Mouse (Mus musculus) T-helper 1 cell (primary cell): ENCODE measurements around the gene Scrn3.

Experiments
- in situ Hi-C: fragments of 300-600 bp; cut with MboI, MseI; formaldehyde crosslinking; loops from one replicate; pipeline ENCODE4 v1.15.1; 2025; ENCODE audit warnings: high pct_unique_total_duplicates

The Scrn3 gene

GRCm38 (mm10) chr2:73306006-73306405 lies 6.4 kb upstream of the Scrn3 start:
- in situ Hi-C loops, result no loop called here

DNA sequence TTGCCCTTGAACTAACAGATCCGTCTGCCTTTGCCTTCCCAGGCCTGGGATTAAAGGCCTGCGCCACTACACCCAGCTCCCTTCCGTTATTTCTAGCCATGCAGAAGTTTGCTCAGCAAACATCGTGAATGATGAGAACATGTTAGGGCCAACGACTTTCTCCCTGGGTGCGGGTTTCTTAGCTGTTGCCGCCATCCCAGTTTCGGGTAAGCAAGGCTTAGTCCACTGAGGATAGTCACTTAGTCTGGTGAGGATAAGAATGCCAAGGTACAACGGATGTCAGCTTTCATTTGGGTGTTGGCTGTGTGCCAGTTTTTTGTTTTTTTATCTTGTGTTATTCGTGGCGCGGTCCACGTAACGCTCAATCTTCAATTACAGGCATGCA lies 708 bp downstream of the Scrn3 start:
- in situ Hi-C loops, result loop anchor here (5.0 kb wide), 1 partner anchor 114 kb away; no protein-coding TSS in a partner anchor

GRCm38 (mm10) chr2:73314311-73314710 lies 1.9 kb downstream of the Scrn3 start:
- in situ Hi-C loops, result loop anchor here (5.0 kb wide), 1 partner anchor 113 kb away; no protein-coding TSS in a partner anchor

- in situ Hi-C loops, result no loop called here
Measured at GRCm38 (mm10) chr2:73317426-73317825, 5.0 kb downstream of the Scrn3 start.

DNA sequence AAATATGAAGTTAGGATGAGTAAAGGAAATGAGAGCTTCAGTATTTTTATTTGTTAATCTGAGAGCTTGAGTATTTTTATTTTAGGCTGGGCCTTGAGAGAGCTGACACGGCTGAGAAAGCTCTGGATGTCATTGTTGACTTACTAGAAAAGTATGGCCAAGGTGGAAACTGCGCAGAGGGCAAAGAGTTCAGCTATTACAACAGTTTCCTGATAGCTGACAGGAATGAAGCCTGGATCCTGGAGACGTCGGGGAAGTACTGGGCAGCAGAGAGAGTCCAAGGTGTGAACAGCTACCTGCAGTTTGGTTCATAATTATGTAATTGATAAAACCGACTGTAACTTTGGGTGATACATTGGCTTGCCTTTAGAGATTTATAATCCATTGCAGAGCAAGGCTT lies 6.8 kb downstream of the Scrn3 start:
- in situ Hi-C loops, result no loop called here

DNA sequence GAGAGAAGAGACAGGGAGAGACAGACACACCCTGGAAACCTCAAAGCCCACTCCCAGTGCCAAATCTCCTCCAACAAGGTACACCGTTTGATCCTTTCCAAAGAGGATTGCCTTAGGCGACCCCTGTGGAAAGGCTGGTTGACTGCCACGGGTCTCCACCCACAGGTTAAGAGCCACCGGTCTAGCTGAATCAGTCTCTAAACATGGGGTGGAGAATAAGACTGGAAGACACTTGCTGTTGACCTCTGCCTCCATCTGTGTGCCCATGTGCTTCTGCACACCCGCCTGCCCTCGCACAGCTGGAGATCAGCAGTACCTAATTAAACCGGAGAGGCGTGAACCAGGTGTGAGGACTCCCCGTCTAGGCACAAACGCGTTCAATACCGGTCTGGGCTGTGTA lies 10.6 kb downstream of the Scrn3 start:
- in situ Hi-C loops, result no loop called here

GRCm38 (mm10) chr2:73325871-73326270 lies 13.5 kb downstream of the Scrn3 start:
- in situ Hi-C loops, result no loop called here

GRCm38 (mm10) chr2:73335949-73336348 lies 23.5 kb downstream of the Scrn3 start:
- in situ Hi-C loops, result no loop called here

DNA sequence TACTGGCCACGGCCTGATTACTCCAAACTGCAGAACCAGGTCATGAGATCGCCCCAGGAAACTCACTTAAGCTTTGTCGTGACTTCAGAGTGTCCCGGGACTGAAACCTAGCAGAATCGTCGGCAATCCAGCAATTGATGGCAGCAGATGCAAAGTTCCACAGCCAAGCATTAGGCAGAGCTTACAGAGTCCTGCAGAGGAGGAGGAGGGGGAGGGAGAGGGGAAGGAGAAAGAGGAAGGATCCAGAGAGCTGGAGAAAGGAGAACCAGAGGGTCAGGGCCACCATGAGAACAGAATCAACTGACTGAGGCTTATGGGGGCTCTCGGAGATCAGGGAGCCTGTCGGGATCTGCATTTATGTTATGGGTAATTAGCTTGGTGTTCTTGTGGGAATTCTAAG lies 26.0 kb downstream of the Scrn3 start:
- in situ Hi-C loops, result no loop called here

GRCm38 (mm10) chr2:73343701-73344100 lies 31.3 kb downstream of the Scrn3 start:
- in situ Hi-C loops, result no loop called here

DNA sequence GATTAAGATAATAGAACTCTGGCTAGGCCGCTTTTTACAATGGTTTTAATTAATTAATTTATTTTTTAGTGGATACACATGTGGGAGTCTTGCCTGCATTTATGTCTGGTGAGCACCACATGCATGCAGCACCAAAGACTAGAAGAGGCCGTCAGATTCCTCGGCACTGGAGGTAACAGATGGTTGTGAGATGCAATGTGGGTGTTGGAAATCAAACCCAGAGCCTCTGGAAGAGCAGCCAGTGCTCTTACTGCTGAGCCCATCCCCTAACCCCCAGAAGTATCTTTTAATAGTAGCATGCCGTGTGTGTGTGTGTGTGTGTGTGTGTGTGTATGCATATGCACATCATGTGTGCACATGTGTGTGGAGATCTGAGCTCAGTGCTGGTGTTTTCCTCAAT lies 32.8 kb downstream of the Scrn3 start:
- in situ Hi-C loops, result no loop called here

- in situ Hi-C loops, result no loop called here
Measured at GRCm38 (mm10) chr2:73346345-73347086, 34.1 kb downstream of the Scrn3 start.

DNA sequence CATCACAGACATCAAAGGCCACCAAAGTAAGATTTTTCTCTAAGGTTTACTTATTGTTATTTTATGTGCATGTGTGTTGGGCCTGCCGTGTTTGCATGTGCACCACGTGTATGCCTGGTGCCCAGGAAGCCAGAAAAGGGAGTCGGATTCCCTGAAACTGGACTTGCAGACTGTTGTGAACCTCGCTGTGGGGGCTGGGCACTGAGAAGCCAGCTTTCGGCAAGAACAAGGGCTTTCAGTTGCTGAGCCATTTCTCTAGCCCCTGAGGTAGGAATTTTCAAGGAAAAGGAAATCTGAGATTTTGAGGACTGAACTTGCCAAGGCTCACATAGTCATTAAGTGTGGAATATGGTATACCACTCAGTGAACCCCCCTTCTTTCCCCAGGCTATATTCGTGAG lies 34.7 kb downstream of the Scrn3 start:
- in situ Hi-C loops, result no loop called here

DNA sequence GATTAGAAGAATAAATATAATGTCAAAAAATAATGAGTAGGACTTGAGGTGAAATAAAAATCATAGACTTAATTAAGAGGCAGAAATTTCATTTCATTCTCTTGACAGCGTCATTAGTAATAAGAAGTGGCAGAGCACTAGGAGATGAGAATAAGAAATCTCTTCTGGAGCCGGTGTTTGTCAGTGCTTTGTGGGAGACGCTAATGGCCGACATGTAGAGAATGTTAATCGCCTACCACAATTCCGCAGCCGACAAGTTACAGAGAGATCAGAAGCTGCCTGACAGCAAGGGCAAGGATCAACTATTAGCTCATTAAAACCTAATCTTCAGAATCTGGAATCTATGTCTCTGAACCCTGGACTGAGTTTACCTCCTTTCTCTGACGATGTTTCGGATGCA lies 35.4 kb downstream of the Scrn3 start:
- in situ Hi-C loops, result no loop called here

DNA sequence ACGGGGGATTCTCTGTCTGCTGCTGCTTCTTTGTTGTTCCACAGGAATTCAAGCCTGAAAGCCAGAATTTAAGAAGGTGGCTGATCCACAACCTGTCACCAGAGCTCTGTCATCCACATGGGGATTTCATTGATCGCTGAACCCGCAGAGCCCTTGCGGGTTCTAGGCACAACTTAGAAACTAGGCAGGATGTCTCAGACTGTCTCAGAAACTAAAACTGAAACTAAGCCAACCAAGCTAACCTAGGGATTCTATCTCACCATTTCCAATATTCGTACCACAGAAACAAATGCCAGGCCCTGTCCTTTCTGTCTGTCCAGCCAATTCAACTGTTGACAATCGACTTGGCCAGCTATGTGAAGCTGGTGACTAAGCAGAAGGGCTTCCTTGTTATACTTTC lies 35.8 kb downstream of the Scrn3 start:
- in situ Hi-C loops, result no loop called here

GRCm38 (mm10) chr2:73351496-73351895 lies 39.1 kb downstream of the Scrn3 start:
- in situ Hi-C loops, result no loop called here

DNA sequence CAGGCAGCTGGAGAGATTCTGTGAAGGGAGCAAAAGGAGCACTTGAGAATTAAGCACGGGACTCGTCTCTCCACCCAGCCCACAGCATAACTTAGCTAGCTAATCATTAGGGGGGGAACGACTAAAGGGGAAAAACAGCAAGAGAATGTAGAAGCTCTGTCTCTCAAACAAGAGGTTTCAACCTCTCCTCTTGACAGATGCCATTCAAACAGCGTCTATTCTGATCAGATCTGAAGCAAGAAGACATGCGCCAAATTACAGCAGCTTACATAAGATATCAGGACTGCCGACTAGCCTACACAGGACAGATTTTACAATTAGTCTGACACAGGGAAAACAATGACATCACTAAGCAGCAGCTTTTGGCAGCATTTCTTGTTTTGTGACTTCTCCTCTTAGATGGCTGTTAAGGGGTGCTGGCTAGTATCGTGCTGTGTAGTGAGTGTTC lies 39.5 kb downstream of the Scrn3 start:
- in situ Hi-C loops, result no loop called here

DNA sequence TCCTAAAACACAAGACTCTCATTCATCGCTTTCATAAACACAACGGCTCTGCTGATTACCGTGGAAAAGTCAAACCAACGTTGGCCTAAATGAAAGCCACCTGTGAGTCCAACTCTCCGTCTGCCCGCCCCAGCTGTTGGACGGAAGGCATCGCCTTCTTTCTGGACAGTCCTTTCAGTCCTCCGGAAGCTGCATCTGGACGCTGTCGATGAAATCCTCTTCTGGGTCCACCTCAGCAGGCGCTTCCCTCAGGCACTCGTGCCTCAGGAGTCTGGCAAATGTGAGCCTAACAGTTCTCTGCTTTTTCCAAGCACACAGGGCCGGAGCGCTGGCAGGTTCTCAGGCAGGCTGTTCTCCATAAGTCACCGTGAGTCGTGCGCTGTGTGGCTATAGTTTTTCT lies 44.6 kb downstream of the Scrn3 start:
- in situ Hi-C loops, result no loop called here

DNA sequence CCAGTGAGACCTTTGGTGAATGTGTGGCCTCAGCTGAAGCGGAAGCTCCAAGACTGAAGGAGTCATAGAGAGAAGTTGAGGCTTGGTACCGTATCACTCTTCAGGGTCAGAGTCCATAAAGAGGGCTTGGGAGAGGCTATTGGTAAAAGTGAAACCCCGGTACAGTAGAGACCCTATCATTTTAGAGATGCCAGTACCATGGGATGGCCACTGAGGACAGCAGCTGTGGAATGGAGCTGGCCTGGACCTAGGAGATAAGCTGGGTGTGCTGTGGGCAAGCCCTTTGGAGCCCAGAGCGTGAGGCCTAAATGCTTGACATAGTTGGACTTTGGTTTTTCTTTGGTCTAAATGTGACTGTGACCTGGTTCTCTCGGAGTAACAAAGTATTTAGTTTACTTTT lies 47.5 kb downstream of the Scrn3 start:
- in situ Hi-C loops, result no loop called here

GRCm38 (mm10) chr2:73360536-73360935 lies 48.1 kb downstream of the Scrn3 start:
- in situ Hi-C loops, result no loop called here

- in situ Hi-C loops, result no loop called here
Measured at GRCm38 (mm10) chr2:73363448-73363847, 51.0 kb downstream of the Scrn3 start.

- in situ Hi-C loops, result no loop called here
Measured at GRCm38 (mm10) chr2:73371530-73372335, 59.3 kb downstream of the Scrn3 start.

- in situ Hi-C loops, result no loop called here
Measured at GRCm38 (mm10) chr2:73378326-73378725, 65.9 kb downstream of the Scrn3 start.
